Mouse (Mus musculus) intestine, embryonic 15.5 days (tissue): ENCODE measurements around the gene Gm609. TPM values are rescaled to one million over a fixed set of nuclear protein-coding genes. Genes with fewer than 3 reads are reported as not detected.
A peak's percentile ranks its signal among the peaks of the same experiment; 100 is the strongest.

Experiments used
- ATAC-seq: fragments of 200-750 bp; cut with Nextera tagmentation; 2 replicates; pipeline ENCODE4 v1.8.0; 2017; ENCODE audit warnings: moderate TSS enrichment, moderate library complexity
- H3K27ac ChIP-seq: fragments of 300-500 bp; sonication (generic); 2 replicates; pipeline ENCODE4 v1.5.1; 2015; ENCODE audit warnings: mild to moderate bottlenecking, inconsistent platforms
- H3K27me3 ChIP-seq: fragments of 300-500 bp; sonication (generic); replicated peaks from 2 replicates; pipeline ENCODE4 v1.6.1; 2015; ENCODE audit warnings: inconsistent platforms
- H3K36me3 ChIP-seq: fragments of 300-500 bp; sonication (generic); 2 replicates; pipeline ENCODE4 v1.6.1; 2015; ENCODE audit warnings: inconsistent platforms
- H3K4me1 ChIP-seq: fragments of 300-500 bp; sonication (generic); replicated peaks from 2 replicates; pipeline ENCODE4 v1.6.1; 2015; ENCODE audit warnings: inconsistent platforms
- H3K4me2 ChIP-seq: fragments of 300-500 bp; sonication (generic); replicated peaks from 2 replicates; pipeline ENCODE4 v1.6.1; 2015; ENCODE audit warnings: mild to moderate bottlenecking, inconsistent platforms
- H3K4me3 ChIP-seq: fragments of 300-500 bp; sonication (generic); replicated peaks from 2 replicates; pipeline ENCODE4 v1.5.1; 2015; ENCODE audit warnings: inconsistent platforms
- H3K9ac ChIP-seq: fragments of 300-500 bp; sonication (generic); 2 replicates; pipeline ENCODE4 v1.6.1; 2015; ENCODE audit warnings: inconsistent platforms
- H3K9me3 ChIP-seq: fragments of 300-500 bp; sonication (generic); 2 replicates; pipeline ENCODE4 v1.6.1; 2016; ENCODE audit warnings: inconsistent platforms
- WGBS: fragments of 180-500 bp; shearing (Covaris S2); methylation state at CpG from one replicate; pipeline ENCODE4 v1.1.7; 2015; 5-methylcytosine and 5-hydroxymethylcytosine counted together
- polyA plus RNA-seq: library from polyadenylated mRNA; unstranded; fragments of >200 nt; fragmentation: Nextera tagmentation; extraction: Ambion mirVana; gene quantifications from 2 replicates; pipeline ENCODE4 v1.2.1, GENCODE M21; 2015

Gene Gm609
- polyA plus RNA-seq, 1 experiment from 2014 or later, result 2.2 TPM

DNA sequence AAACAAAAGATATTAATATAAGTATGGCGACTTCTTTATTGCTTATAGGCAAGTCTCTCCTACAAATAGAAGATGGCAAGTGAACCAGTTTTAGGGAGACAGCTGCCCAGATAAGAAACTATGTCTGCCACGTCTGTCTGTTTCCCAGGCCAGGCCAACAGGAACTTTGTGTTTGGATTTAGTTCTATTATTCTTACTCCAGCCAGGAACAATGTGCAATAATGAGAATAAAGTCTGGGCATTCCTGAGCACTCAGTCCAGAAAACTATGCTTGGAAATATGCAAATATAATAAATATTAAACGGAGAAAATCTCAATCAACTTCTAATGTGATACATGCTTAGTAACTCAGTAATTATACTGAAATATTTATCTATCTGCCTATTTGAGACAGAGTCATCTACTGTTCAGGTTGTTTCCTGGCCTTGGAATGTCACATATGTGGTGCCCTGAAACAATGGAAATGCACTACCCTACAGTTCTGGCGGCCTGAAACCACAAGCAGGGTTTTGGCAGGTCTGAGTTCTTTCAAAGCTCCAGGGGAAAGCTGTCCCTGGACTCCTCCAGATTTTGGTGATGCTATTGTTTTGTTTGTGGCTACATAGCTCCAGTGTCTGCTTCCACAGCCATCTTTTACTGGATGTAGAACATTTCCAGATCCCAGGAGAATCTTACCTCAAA, 123.3 kb downstream of the Gm609 start:
- Histone ChIP-seq H3K4me2 (no peak overlapping the region), H3K27me3 (no peaks in the 10 kb centered on the region), H3K9me3 (no peaks in the 10 kb centered on the region), H3K9ac (no peak overlapping the region), H3K27ac (no peak overlapping the region), H3K4me3 (no peak overlapping the region), H3K36me3 (no peaks in the 10 kb centered on the region), H3K4me1 (0 out of 2 replicates have a peak, but pooled peaks cover 3% of the 10 kb centered on the region)
- no peak for ATAC-seq
- 78% methylated on average over 4 of the region's 4 CpGs for WGBS

DNA sequence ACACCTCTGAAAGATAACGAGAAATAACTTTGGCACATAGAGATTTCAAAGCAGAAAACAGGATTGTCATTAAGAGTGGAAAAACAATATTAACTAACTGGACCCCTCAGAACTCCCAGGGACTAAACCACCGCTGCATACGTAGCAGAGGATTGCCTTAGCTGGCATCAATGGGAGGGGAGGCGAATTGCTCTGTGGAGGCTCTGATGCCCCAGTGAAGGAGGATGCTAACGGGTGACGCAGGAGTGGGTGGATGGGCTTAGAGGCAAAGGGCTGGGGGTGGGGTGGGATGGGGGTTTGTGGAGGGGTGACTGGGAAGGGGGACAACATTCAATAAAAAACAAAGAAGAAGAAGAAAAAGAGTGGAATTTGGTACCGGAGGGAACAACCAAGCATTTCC, 126.7 kb downstream of the Gm609 start:
- WGBS, result 65% methylated on average over 7 of the region's 7 CpGs
- ATAC-seq, result no peak
- Histone ChIP-seq H3K9me3 (no peaks in the 10 kb centered on the region), H3K27me3 (no peaks in the 10 kb centered on the region), H3K4me1 (peaks cover 6% of the 10 kb centered on the region; the same call in 1 of the 2 replicates), H3K9ac (no peak overlapping the region), H3K27ac (no peak overlapping the region), H3K4me2 (no peak overlapping the region), H3K4me3 (no peak overlapping the region), H3K36me3 (no peaks in the 10 kb centered on the region)

DNA sequence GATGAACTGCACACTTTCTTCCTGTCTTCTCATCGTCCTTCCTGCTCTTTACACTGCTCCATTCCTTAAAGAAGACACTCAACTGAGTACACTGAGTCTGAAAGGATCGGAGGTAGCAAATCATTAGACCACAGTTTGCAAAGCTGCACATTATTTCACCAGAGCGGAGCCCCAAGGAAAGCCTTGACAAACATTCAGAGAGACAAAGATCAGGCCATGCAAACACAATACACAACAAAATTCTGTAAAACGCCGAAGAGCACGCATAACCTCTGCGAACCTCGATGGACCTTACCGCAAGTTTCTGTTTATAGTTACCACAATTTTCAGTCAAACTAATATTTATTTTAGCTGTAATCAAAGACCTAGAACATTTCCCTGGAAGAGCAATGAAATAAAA, 127.4 kb downstream of the Gm609 start:
- peaks cover 8% of the 10 kb centered on the region; the same call in 1 of the 2 replicates for H3K4me1 ChIP-seq
- 32% methylated on average over 9 of the region's 9 CpGs for WGBS
- H3K9ac ChIP-seq, result no peak overlapping the region
- H3K36me3 ChIP-seq, result no peaks in the 10 kb centered on the region
- H3K4me2 ChIP-seq, result 0 out of 2 replicates have a peak overlapping the region, but pooled peaks have one; percentile 25
- H3K27ac ChIP-seq, result no peak overlapping the region
- no peaks in the 10 kb centered on the region for H3K27me3 ChIP-seq
- no peak for ATAC-seq
- no peak overlapping the region for H3K4me3 ChIP-seq
- H3K9me3 ChIP-seq, result no peaks in the 10 kb centered on the region

- ATAC-seq, result no peak
- Histone ChIP-seq H3K4me3 (no peak overlapping the region), H3K9ac (no peak overlapping the region), H3K27me3 (no peaks in the 10 kb centered on the region), H3K27ac (no peak overlapping the region), H3K4me2 (no peak overlapping the region), H3K4me1 (peaks cover 8% of the 10 kb centered on the region; the same call in 1 of the 2 replicates), H3K9me3 (no peaks in the 10 kb centered on the region), H3K36me3 (no peaks in the 10 kb centered on the region)
- 80% methylated on average over 1 of the region's 1 CpGs for WGBS
Observed at GRCm38 (mm10) chr16:45364627-45365026, 128.1 kb downstream of the Gm609 start.

DNA sequence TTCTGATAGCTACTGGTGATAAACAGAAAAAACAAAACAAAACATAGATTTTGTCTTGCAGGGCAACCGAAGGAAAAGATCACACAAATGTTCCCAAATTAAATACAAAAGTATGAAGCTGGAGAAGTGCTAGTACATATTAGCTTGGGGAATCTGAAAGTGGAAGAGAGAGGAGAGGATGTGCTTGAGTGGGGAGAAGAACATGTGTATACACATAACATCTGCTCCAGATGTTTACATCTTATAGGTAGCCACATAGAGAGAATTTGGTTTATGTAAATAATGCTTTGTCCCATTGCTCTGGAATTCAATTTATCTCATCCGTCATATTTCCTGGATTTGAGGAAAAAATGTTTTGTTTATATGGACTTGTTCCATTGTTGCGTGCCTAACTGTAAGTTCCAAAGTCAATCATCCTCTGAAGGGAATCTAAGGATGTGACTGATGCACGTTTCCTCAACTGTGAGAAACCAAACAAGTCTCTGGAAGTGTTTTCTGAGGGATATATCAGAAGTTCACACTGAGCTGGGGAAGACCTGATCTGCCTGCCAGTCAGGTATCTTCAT, 129.2 kb downstream of the Gm609 start:
- no peaks in the 10 kb centered on the region for H3K9me3 ChIP-seq
- peak; percentile 39; the same call in 1 of the 2 replicates for ATAC-seq
- H3K4me1 ChIP-seq, result peaks cover 8% of the 10 kb centered on the region; the same call in 1 of the 2 replicates
- no peak overlapping the region for H3K27ac ChIP-seq
- H3K4me3 ChIP-seq, result no peak overlapping the region
- no peak overlapping the region for H3K9ac ChIP-seq
- H3K27me3 ChIP-seq, result no peaks in the 10 kb centered on the region
- WGBS, result 61% methylated on average over 4 of the region's 4 CpGs
- no peak overlapping the region for H3K4me2 ChIP-seq
- H3K36me3 ChIP-seq, result no peaks in the 10 kb centered on the region

Other genes starting within 250 kb of the Gm609 start
- gene Cd200, start 83.9 kb downstream of the Gm609 start, polyA plus RNA-seq, result 36.5 and 37.4 TPM in 2 replicates
- gene Gm17783, start 39.1 kb upstream of the Gm609 start, polyA plus RNA-seq, result 4.5 and 5.6 TPM in 2 replicates
- 0.04 TPM in 1 of 2 replicates, not detected in the other for gene Slc9c1, start 42.3 kb upstream of the Gm609 start, polyA plus RNA-seq
- 0.10 and 0.14 TPM in 2 replicates for gene Gcsam, start 117.4 kb upstream of the Gm609 start, polyA plus RNA-seq
- gene BC016579, start 161.1 kb upstream of the Gm609 start, polyA plus RNA-seq, result 3.9 and 4.2 TPM in 2 replicates
- gene Tmprss7, start 200.7 kb upstream of the Gm609 start, polyA plus RNA-seq, result 0.24 and 0.25 TPM in 2 replicates
- gene Tagln3, start 231.6 kb upstream of the Gm609 start, polyA plus RNA-seq, result 28.0 and 28.1 TPM in 2 replicates
- 33.1 and 35.1 TPM in 2 replicates for gene Abhd10, start 250.0 kb upstream of the Gm609 start, polyA plus RNA-seq